Mouse (Mus musculus) bone marrow, adult 2 months (tissue): ENCODE measurements around the gene Limk2.

Experiments used
- CTCF ChIP-seq: fragments of 200-500 bp; IDR thresholded peaks from 2 replicates; pipeline ENCODE4 v1.5.1; 2011; ENCODE audit warnings: low read length, control low read depth; ENCODE audit not compliant: control insufficient read depth, insufficient read depth
- POLR2A ChIP-seq: fragments of 200-500 bp; IDR thresholded peaks from 2 replicates; pipeline ENCODE4 v1.6.1; 2011; ENCODE audit warnings: low read depth, mild to moderate bottlenecking, control low read depth, low read length, borderline replicate concordance; ENCODE audit not compliant: control insufficient read depth

DNA sequence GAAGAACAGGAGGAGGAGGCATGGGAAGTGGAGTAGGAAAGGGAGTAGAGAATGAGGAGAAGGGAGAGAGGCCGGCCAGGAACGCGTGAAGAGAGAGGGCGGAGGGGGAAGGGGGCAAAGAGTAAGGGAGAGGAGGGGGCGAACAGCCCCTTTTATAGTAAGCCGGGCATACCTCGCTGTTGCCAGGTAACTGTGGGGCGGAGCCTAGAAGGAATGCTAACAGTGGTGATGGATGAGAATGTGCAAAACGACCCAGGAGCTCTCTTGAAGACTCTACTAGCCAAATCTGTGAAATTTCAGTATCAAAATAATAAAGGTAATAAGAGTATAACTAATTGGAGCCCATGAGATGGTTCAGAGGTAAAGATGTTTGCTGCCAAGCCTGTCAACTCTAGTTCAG is 43.8 kb upstream of the Limk2 start:
- TF ChIP-seq CTCF (no peak), POLR2A (no peak)
